Mouse (Mus musculus): ENCODE measurements around the gene Pla2g4e.

GRCm38 (mm10) chr2:120276951-120277350, 31.8 kb upstream of the Pla2g4e start:
- TF ChIP-seq POLR2A (IDR thresholded peaks at IDR 0.05; ENCODE audit: extremely low read depth, insufficient read depth, low read length) (no peak), CTCF (IDR thresholded peaks at IDR 0.05; ENCODE audit: extremely low read depth, insufficient read depth, low read length) (no peak)
